Mouse (Mus musculus): ENCODE measurements around the gene Trim29. TPM values are rescaled to one million over a fixed set of nuclear protein-coding genes. Genes with fewer than 3 reads are reported as not detected.

The Trim29 gene
- not detected for polyA plus RNA-seq (2015; fragmentation: Illumina TruSeq; extraction: RNeasy Lipid Tissue Mini Kit (QIAGEN cat#74804); ENCODE audit: insufficient read depth, low replicate concordance)

GRCm38 (mm10) chr9:43310538-43310937, at the start of gene Trim29:
Gene Trim29 (plus strand): TSS chr9:43310848.

Other genes starting within 250 kb of the Trim29 start
- gene Arhgef12, start 203.6 kb upstream of the Trim29 start, polyA plus RNA-seq (2015; fragmentation: Illumina TruSeq; extraction: RNeasy Lipid Tissue Mini Kit (QIAGEN cat#74804); ENCODE audit: insufficient read depth, low replicate concordance): 28.3 TPM
- gene Tmem136, start 194.3 kb upstream of the Trim29 start, polyA plus RNA-seq (2015; fragmentation: Illumina TruSeq; extraction: RNeasy Lipid Tissue Mini Kit (QIAGEN cat#74804); ENCODE audit: insufficient read depth, low replicate concordance): 2.0 TPM
- gene Pou2f3, start 100.5 kb upstream of the Trim29 start, polyA plus RNA-seq (2015; fragmentation: Illumina TruSeq; extraction: RNeasy Lipid Tissue Mini Kit (QIAGEN cat#74804); ENCODE audit: insufficient read depth, low replicate concordance): 0.08 TPM
- 3.1 TPM for gene Oaf, start 70.9 kb upstream of the Trim29 start, polyA plus RNA-seq (2015; fragmentation: Illumina TruSeq; extraction: RNeasy Lipid Tissue Mini Kit (QIAGEN cat#74804); ENCODE audit: insufficient read depth, low replicate concordance)